Mouse (Mus musculus) intestine, postnatal 0 days (tissue): ENCODE results near the gene Faah. TPM values are rescaled to one million over a fixed set of nuclear protein-coding genes. Genes with fewer than 3 reads are reported as not detected.

Source experiments
- ATAC-seq: fragments of 200-750 bp; cut with Nextera tagmentation; 2 replicates; pipeline ENCODE4 v1.8.0; 2017; ENCODE audit warnings: mild to moderate bottlenecking, moderate TSS enrichment, moderate library complexity
- H3K27ac ChIP-seq: fragments of 300-500 bp; sonication (generic); 2 replicates; pipeline ENCODE4 v1.5.1; 2014; ENCODE audit warnings: mild to moderate bottlenecking, low read depth, low read length, moderate library complexity
- H3K27me3 ChIP-seq: fragments of 300-500 bp; sonication (generic); replicated peaks from 2 replicates; pipeline ENCODE4 v1.6.1; 2014; ENCODE audit warnings: low read length, mixed read lengths; ENCODE audit not compliant: control insufficient read depth, insufficient read depth
- H3K36me3 ChIP-seq: fragments of 300-500 bp; sonication (generic); 2 replicates; pipeline ENCODE4 v1.6.1; 2014; ENCODE audit warnings: mild to moderate bottlenecking, moderate library complexity; ENCODE audit not compliant: control insufficient read depth, insufficient read depth
- H3K4me1 ChIP-seq: fragments of 300-500 bp; sonication (generic); replicated peaks from 2 replicates; pipeline ENCODE4 v1.6.1; 2014; ENCODE audit warnings: antibody characterized with exemption, low read length, mixed read lengths; ENCODE audit not compliant: control insufficient read depth, insufficient read depth
- H3K4me2 ChIP-seq: fragments of 300-500 bp; sonication (generic); replicated peaks from 2 replicates; pipeline ENCODE4 v1.6.1; 2014; ENCODE audit warnings: low read depth, mild to moderate bottlenecking, moderate library complexity
- H3K4me3 ChIP-seq: fragments of 300-500 bp; sonication (generic); 2 replicates; pipeline ENCODE4 v1.5.1; 2014; ENCODE audit warnings: low read depth, low read length
- H3K9ac ChIP-seq: fragments of 300-500 bp; sonication (generic); 2 replicates; pipeline ENCODE4 v1.6.1; 2014; ENCODE audit warnings: mild to moderate bottlenecking, low read depth, low read length
- H3K9me3 ChIP-seq: fragments of 300-500 bp; sonication (generic); 2 replicates; pipeline ENCODE4 v1.6.1; 2016; ENCODE audit warnings: mixed run types; ENCODE audit not compliant: control insufficient read depth
- CTCF ChIP-seq: sonication (generic); IDR thresholded peaks from 2 replicates; pipeline ENCODE4 v1.5.1; 2016; ENCODE audit warnings: low read depth, mild to moderate bottlenecking, control low read depth, antibody characterized with exemption, moderate library complexity
- WGBS: fragments of 180-500 bp; shearing (Covaris S2); extraction: QIAGEN DNeasy Blood & Tissue Kit; methylation state at CpG from one replicate; pipeline ENCODE4 v1.1.7; 2014; 5-methylcytosine and 5-hydroxymethylcytosine counted together
- polyA plus RNA-seq: library from polyadenylated mRNA; unstranded; fragments of >200 nt; fragmentation: Nextera tagmentation; extraction: Ambion mirVana; gene quantifications from 2 replicates; pipeline ENCODE4 v1.2.1, GENCODE M21; 2015

Faah gene
- polyA plus RNA-seq, 1 experiment from 2014 or later = 105 TPM

DNA sequence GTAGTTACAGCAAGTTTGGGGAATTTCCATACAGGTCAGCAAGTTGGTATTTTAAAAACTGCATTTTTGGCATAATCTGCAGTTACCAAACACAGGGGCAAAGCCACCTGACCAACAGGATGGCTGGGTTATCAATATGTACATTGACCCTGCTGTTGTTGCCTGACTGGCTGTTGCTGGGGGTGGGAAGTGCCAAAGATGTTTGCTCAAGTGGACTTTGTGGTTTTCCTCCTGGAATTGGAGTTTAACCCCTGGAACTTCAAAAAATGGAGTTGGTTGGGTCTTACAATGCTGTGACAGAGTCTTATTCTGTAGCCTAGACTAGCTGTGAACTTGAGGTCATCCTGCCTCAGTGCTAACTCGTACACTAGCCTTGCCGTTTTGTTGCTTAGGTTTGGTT lies 22.7 kb upstream of the Faah start:
- Histone ChIP-seq H3K4me1 (no peaks in the 10 kb centered on the region), H3K36me3 (peaks cover 50% of the 10 kb centered on the region), H3K9me3 (no peaks in the 10 kb centered on the region), H3K4me2 (no peak overlapping the region), H3K9ac (no peak overlapping the region), H3K27ac (peak overlapping the region; percentile 51), H3K27me3 (no peaks in the 10 kb centered on the region), H3K4me3 (no peak overlapping the region)
- ATAC-seq = peak; percentile 73
- WGBS = 53% methylated on average over 2 of the region's 2 CpGs
- TF ChIP-seq CTCF = no peak

GRCm38 (mm10) chr4:116033374-116033773 lies 15.6 kb upstream of the Faah start:
- ATAC-seq = no peak

GRCm38 (mm10) chr4:116032906-116033305 lies 15.2 kb upstream of the Faah start:
- Histone ChIP-seq H3K36me3 (peaks cover 49% of the 10 kb centered on the region), H3K4me3 (no peak overlapping the region), H3K27me3 (no peaks in the 10 kb centered on the region), H3K9ac (no peak overlapping the region), H3K4me1 (no peaks in the 10 kb centered on the region), H3K9me3 (no peaks in the 10 kb centered on the region), H3K27ac (no peak overlapping the region), H3K4me2 (no peak overlapping the region)
- whole genome bisulfite sequencing = 90% methylated on average over 9 of the region's 9 CpGs
- no peak for ATAC-seq
- no peak for TF ChIP-seq CTCF

More at GRCm38 (mm10) chr4:116033374-116033773, 15.6 kb upstream of the Faah start:
- H3K4me2 ChIP-seq = no peak overlapping the region
- WGBS = 90% methylated on average over 5 of the region's 5 CpGs
- no peaks in the 10 kb centered on the region for H3K27me3 ChIP-seq
- H3K9me3 ChIP-seq = no peaks in the 10 kb centered on the region
- no peaks in the 10 kb centered on the region for H3K4me1 ChIP-seq
- no peak overlapping the region for H3K27ac ChIP-seq
- peaks cover 51% of the 10 kb centered on the region for H3K36me3 ChIP-seq
- H3K9ac ChIP-seq = no peak overlapping the region
- no peak for TF ChIP-seq CTCF
- no peak overlapping the region for H3K4me3 ChIP-seq

DNA sequence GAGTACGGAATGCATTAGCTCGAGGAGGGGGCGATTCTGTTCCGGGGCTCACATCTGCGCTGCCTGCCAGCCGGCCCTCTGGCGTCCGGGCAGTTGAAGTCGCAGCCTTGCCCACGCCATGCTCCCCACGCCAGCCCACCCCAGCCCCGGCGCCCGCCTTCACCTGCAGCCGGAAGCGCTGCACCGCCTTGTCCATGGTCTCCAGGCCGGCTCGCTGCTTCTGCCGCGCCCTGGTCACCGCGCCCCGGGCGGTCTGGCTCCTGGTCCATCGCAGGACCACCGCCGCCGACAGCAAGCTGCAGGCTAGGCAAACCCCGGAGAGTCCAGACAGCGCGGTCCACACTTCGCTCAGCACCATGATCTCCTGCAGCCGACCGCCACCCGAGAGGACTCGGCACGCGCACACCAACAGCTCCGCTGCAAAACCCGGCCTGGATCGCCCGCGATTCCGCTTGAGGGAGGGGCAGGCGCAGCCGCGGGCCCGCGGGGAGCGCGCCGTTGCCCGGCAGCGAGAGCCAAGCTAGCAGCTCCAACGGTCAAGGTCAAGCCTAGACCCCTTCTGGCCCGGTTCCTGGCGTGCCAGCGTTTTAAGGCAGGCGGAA lies 325 bp downstream of the Faah start:
- no peak; the same call in 1 of the 2 replicates for TF ChIP-seq CTCF
- peak; percentile 62 for ATAC-seq

DNA sequence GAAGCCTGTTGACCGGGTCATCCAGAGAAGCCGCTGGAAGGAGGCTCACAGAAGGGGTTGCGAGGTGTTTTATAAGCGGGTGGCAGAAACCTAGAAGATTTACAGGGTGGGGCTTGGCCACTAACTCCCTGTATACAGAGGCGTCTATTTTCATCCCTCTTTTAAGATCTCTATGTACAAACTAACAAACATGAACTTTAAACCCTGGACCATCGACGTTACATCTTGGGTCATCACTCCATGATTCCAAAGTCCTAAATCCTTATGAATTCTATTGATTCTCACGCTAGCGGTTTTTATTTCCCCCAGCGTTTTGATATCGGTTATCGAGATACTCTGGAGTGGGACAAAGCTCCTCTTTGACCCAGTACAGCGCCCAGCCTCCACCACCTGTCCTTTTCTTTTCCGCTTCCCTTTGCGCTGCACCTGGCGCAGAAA lies 845 bp downstream of the Faah start:
- Histone ChIP-seq H3K9ac (peak overlapping the region; percentile 79), H3K36me3 (no peaks in the 10 kb centered on the region; the same call in 1 of the 2 replicates), H3K4me3 (peak overlapping the region; percentile 76), H3K27me3 (peaks cover 2% of the 10 kb centered on the region; the same call in 1 of the 2 replicates), H3K27ac (peak overlapping the region; percentile 98), H3K4me2 (peak overlapping the region; percentile 91), H3K4me1 (no peaks in the 10 kb centered on the region; the same call in 1 of the 2 replicates), H3K9me3 (no peaks in the 10 kb centered on the region)
- TF ChIP-seq CTCF = no peak
- WGBS = 4% methylated on average over 16 of the region's 16 CpGs
- ATAC-seq = peak; percentile 72

More for the DNA sequence above, 325 bp downstream of the Faah start:
- no peaks in the 10 kb centered on the region; the same call in 1 of the 2 replicates for H3K4me1 ChIP-seq
- no peaks in the 10 kb centered on the region; the same call in 1 of the 2 replicates for H3K36me3 ChIP-seq
- H3K4me2 ChIP-seq = peak overlapping the region; percentile 91
- under 1% methylated on average over 54 of the region's 60 CpGs for WGBS
- peak overlapping the region; percentile 98 for H3K27ac ChIP-seq
- H3K9me3 ChIP-seq = no peaks in the 10 kb centered on the region
- H3K9ac ChIP-seq = peak overlapping the region; percentile 79
- H3K27me3 ChIP-seq = peaks cover 2% of the 10 kb centered on the region; the same call in 1 of the 2 replicates
- peak overlapping the region; percentile 76 for H3K4me3 ChIP-seq

DNA sequence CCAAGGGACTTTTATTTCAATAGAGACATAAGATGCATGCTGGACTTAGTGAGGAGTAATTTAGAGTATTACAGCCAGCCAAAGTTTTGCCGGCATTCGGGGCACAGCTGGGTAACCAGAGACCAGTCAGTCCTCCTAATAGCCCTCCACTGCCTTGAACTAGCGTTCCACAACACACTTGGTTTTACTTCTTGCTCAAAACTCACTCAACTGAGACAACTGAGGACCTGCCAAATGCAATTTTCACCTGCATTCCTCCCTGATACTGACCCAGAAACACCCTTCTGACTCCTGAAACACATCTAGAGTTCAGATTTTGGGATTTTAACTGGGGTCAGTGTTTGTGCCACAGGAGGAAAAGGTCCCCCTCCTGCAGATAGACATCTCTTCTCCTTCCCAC lies 1.3 kb downstream of the Faah start:
- peak overlapping the region; percentile 76 for H3K4me3 ChIP-seq
- peak overlapping the region; percentile 79 for H3K9ac ChIP-seq
- ATAC-seq = no peak
- H3K9me3 ChIP-seq = no peaks in the 10 kb centered on the region
- H3K27ac ChIP-seq = peak overlapping the region; percentile 84
- H3K27me3 ChIP-seq = peaks cover 2% of the 10 kb centered on the region; the same call in 1 of the 2 replicates
- no peaks in the 10 kb centered on the region; the same call in 1 of the 2 replicates for H3K36me3 ChIP-seq
- no peaks in the 10 kb centered on the region; the same call in none of the 2 replicates for H3K4me1 ChIP-seq
- no peak for TF ChIP-seq CTCF
- H3K4me2 ChIP-seq = peak overlapping the region; percentile 91
- 39% methylated on average over 3 of the region's 3 CpGs for WGBS
